Mouse (Mus musculus) forebrain, embryonic 16.5 days (tissue): ENCODE measurements around the gene Eps8l3. TPM values are rescaled to one million over a fixed set of nuclear protein-coding genes. Genes with fewer than 3 reads are reported as not detected.

ENCODE experiments used
- ATAC-seq: fragments of 200-750 bp; cut with Nextera tagmentation; 2 replicates; pipeline ENCODE4 v1.8.0; 2017; ENCODE audit warnings: mild to moderate bottlenecking, moderate library complexity
- H3K27ac ChIP-seq: fragments of 300-500 bp; sonication (generic); 2 replicates; pipeline ENCODE4 v1.5.1; 2014; ENCODE audit warnings: low read length, control low read depth
- H3K27me3 ChIP-seq: fragments of 300-500 bp; sonication (generic); replicated peaks from 2 replicates; pipeline ENCODE4 v1.6.1; 2014; ENCODE audit warnings: low read length; ENCODE audit not compliant: control insufficient read depth, insufficient read depth
- H3K36me3 ChIP-seq: fragments of 300-500 bp; sonication (generic); 2 replicates; pipeline ENCODE4 v1.6.1; 2014; ENCODE audit not compliant: control insufficient read depth, insufficient read depth
- H3K4me1 ChIP-seq: fragments of 300-500 bp; sonication (generic); replicated peaks from 2 replicates; pipeline ENCODE4 v1.6.1; 2014; ENCODE audit warnings: low read length; ENCODE audit not compliant: control insufficient read depth, insufficient read depth
- H3K4me2 ChIP-seq: fragments of 300-500 bp; sonication (generic); 2 replicates; pipeline ENCODE4 v1.6.1; 2014; ENCODE audit warnings: mild to moderate bottlenecking, low read length, control low read depth
- H3K4me3 ChIP-seq: fragments of 300-500 bp; sonication (generic); replicated peaks from 2 replicates; pipeline ENCODE4 v1.5.1; 2014; ENCODE audit warnings: mild to moderate bottlenecking, low read length, control low read depth
- H3K9ac ChIP-seq: fragments of 300-500 bp; sonication (generic); replicated peaks from 2 replicates; pipeline ENCODE4 v1.6.1; 2014; ENCODE audit warnings: low read depth, low read length, control low read depth
- H3K9me3 ChIP-seq: fragments of 300-500 bp; sonication (generic); 2 replicates; pipeline ENCODE4 v1.6.1; 2016; ENCODE audit warnings: low read length; ENCODE audit not compliant: control insufficient read depth
- WGBS: fragments of 180-500 bp; shearing (Covaris S2); extraction: QIAGEN DNeasy Blood & Tissue Kit; methylation state at CpG from one replicate; pipeline ENCODE4 v1.1.7; 2014; 5-methylcytosine and 5-hydroxymethylcytosine counted together
- polyA plus RNA-seq: library from polyadenylated mRNA; unstranded; fragments of >200 nt; fragmentation: Nextera tagmentation; extraction: Ambion mirVana; gene quantifications from 2 replicates; pipeline ENCODE4 v1.2.1, GENCODE M21; 2015

The Eps8l3 gene
- polyA plus RNA-seq, result not detected in 2 replicates

DNA sequence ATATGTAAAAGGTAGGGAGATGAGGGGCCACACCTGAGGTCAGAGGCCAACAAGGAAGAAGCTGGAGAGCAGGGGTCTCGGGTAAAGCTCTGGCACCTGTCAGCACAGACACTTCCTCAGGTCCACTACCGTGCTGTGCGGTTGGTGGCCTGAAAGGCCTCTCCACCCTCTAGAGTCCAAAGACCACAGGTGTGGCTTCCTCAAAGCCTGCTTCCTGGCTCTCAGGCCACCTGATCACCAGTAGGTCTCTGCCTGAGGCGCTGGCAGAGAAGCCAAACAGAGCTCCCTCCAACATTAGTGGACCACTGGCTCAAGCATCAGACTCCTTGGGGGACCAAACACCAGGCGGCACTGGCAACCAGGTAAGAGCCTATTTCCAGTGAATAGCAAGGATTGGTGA is at the start of gene Eps8l3:
Gene Eps8l3, plus strand, starts transcription at position 225 of the 400 bp plus-strand sequence.
- Histone ChIP-seq H3K9me3 (no peaks in the 10 kb centered on the region), H3K4me2 (no peak within 1 kb of the TSS), H3K9ac (no peak within 1 kb of the TSS), H3K4me1 (no peaks in the 10 kb centered on the region), H3K27me3 (no peaks in the 10 kb centered on the region), H3K27ac (no peak within 1 kb of the TSS), H3K4me3 (no peak within 1 kb of the TSS), H3K36me3 (no peaks in the 10 kb centered on the region)
- 82% methylated on average over 5 of the region's 5 CpGs for WGBS
- no peak for ATAC-seq

DNA sequence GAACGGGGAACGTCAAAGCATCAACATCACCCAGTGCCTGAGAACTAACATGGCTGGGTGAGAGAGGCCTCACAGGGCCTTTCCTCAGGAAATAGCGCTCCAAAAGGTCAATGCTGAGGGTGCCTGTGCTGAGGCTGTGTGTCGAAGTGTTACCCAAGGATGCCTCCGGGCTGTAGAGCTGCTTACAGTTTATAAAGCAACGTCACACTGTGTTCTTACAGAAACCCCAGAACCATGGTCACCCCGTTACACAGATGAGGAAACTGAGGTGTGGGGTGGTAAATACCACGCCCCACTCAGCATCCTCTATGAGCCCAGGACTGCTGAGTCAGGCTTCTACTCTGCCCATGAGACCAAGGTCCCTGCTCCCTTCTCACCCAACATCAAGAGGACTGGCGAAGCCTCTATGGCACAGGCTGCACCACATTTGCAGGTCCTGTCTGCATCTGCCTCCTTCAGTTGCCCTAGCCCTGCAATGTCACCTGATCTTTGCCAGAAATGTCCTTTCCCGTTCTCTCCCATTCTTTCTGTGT is 49.1 kb upstream of the Eps8l3 start:
- no peak overlapping the region for H3K27ac ChIP-seq
- no peaks in the 10 kb centered on the region for H3K27me3 ChIP-seq
- no peak for ATAC-seq
- no peak overlapping the region for H3K4me3 ChIP-seq
- peaks cover 4% of the 10 kb centered on the region; the same call in 1 of the 2 replicates for H3K4me1 ChIP-seq
- 91% methylated on average over 10 of the region's 10 CpGs for WGBS
- H3K36me3 ChIP-seq, result no peaks in the 10 kb centered on the region
- no peaks in the 10 kb centered on the region for H3K9me3 ChIP-seq
- H3K9ac ChIP-seq, result no peak overlapping the region
- no peak overlapping the region for H3K4me2 ChIP-seq

DNA sequence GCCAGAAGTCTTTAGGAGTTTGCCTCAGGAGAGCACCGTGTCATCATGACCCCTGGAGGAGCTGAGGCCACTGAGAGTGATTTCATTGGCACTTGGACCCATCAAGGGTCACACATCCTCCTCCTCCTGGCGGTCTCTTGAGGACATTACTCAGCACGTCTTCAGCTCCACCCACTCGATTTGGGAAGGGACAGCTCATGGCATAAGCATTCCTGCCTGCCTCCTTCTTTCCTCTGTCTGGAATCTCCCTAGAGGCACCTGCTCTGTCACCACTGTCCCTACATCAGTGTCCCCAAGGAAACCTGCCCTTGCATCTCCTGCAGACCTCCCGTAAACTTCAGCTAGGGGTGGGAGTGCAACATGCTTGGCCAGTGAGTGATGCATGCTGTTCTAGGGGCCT is 48.5 kb upstream of the Eps8l3 start:
- Histone ChIP-seq H3K4me1 (peaks cover 7% of the 10 kb centered on the region), H3K36me3 (no peaks in the 10 kb centered on the region), H3K9me3 (no peaks in the 10 kb centered on the region), H3K4me3 (no peak overlapping the region), H3K27ac (no peak overlapping the region), H3K4me2 (no peak overlapping the region), H3K27me3 (no peaks in the 10 kb centered on the region), H3K9ac (no peak overlapping the region)
- no peak for ATAC-seq
- 73% methylated on average over 5 of the region's 5 CpGs for WGBS

DNA sequence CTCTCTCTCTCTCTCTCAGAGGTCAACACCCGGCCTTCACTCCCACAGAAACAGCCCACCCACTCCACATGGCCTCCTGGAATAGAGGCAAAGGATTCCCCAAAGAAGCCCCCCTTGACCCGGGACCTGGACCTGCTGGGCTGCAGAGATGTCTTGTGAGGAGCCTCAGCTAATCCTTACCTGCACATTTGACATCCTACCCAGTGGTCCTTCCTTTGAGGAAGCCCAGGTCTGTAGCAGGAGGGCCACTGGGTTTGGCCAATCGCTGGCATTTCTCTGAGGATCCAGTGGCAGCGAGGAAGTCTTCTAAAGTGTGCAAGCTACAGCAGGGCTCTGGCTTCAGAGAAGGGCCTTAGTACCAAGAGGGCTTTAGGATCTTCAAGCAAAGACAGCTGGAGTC is 48.0 kb upstream of the Eps8l3 start:
- Histone ChIP-seq H3K27me3 (no peaks in the 10 kb centered on the region), H3K9ac (no peak overlapping the region), H3K4me3 (no peak overlapping the region), H3K36me3 (no peaks in the 10 kb centered on the region), H3K4me2 (no peak overlapping the region), H3K4me1 (peaks cover 12% of the 10 kb centered on the region), H3K9me3 (no peaks in the 10 kb centered on the region), H3K27ac (no peak overlapping the region)
- 89% methylated on average over 4 of the region's 4 CpGs for WGBS
- ATAC-seq, result no peak

DNA sequence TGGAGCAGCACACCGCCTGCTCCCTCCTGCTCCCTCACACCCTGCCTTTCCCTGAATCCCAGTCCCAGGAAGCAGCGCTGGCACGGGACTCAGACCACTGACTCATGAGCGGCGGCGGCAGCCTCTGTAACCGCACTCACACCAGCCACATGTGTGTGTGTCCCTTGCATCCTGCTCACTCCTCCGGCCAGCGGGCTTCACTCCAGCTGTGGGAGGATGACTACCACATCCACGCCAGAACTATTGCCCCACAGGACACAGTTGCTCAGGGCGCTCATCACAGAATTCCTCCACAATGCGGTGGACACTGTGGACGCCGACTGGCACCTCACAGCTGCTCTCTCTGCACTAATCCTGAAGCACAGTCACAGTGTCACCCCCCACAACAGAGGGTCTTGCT is 47.4 kb upstream of the Eps8l3 start:
- 79% methylated on average over 14 of the region's 14 CpGs for WGBS
- Histone ChIP-seq H3K9ac (no peak overlapping the region), H3K27me3 (no peaks in the 10 kb centered on the region), H3K9me3 (no peaks in the 10 kb centered on the region), H3K4me1 (peaks cover 13% of the 10 kb centered on the region), H3K4me2 (no peak overlapping the region), H3K4me3 (no peak overlapping the region), H3K36me3 (no peaks in the 10 kb centered on the region), H3K27ac (no peak overlapping the region)
- ATAC-seq, result no peak

DNA sequence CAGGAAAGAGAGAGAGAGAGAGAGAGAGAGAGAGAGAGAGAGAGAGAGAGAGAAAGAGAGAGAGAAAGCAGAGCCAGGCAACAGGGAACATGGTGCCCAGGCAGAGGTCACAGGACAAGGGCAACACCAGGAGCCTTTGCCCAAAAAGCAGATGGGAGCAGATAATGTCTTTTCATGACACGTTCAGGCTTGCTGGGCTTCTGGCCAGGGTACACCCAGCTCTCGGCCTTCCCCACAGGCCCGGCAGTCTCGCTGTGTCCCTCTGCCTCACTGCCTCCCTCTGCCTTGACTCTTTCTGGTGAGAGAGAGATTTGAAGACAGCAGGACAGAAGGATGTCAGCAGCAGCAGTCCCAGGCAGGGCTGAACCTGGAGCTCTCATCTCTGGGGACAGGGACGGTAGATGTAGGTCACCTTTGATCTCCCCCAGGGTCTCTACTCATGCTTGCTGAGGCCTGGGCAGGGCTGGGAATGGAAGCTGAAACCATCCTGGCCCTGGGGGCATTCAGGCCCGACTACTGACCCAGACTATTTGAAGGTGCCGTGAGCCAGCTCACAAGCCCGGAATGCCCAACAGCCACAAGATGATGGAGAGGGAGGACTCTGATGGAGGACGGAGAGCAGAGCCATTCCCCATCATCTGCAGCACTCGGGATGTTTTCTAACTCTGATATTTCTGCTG is 45.0 kb upstream of the Eps8l3 start:
- WGBS, result 59% methylated on average over 10 of the region's 10 CpGs
- H3K9me3 ChIP-seq, result no peaks in the 10 kb centered on the region
- no peaks in the 10 kb centered on the region for H3K36me3 ChIP-seq
- peaks cover 13% of the 10 kb centered on the region for H3K4me1 ChIP-seq
- ATAC-seq, result no peak
- H3K27me3 ChIP-seq, result no peaks in the 10 kb centered on the region
- H3K9ac ChIP-seq, result no peak overlapping the region
- H3K27ac ChIP-seq, result no peak overlapping the region
- H3K4me2 ChIP-seq, result no peak overlapping the region
- H3K4me3 ChIP-seq, result no peak overlapping the region

DNA sequence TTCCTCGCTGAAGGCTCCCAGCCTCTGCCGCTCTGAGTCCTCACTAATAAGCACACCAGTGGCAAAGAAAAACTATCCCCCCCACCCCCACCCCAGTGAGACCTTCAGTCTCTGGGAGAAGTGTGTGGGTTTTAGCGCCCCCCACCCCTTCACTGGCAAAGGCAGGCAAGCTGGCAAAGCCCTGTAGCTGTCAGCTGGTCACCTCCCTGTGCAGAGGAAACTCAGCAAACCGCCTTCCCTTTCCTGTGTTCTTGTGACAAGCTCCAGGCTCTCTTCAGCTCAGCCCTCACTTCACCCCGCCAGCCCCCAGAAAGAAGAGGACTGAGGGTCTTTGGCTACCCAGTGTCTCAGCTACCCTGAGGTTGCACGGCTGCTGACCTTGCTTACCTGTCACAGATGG is 44.4 kb upstream of the Eps8l3 start:
- H3K4me1 ChIP-seq, result peaks cover 13% of the 10 kb centered on the region
- H3K4me2 ChIP-seq, result no peak overlapping the region
- no peaks in the 10 kb centered on the region for H3K36me3 ChIP-seq
- no peak overlapping the region for H3K9ac ChIP-seq
- no peaks in the 10 kb centered on the region for H3K9me3 ChIP-seq
- H3K4me3 ChIP-seq, result no peak overlapping the region
- no peak for ATAC-seq
- no peaks in the 10 kb centered on the region for H3K27me3 ChIP-seq
- WGBS, result 46% methylated on average over 6 of the region's 6 CpGs
- H3K27ac ChIP-seq, result no peak overlapping the region

DNA sequence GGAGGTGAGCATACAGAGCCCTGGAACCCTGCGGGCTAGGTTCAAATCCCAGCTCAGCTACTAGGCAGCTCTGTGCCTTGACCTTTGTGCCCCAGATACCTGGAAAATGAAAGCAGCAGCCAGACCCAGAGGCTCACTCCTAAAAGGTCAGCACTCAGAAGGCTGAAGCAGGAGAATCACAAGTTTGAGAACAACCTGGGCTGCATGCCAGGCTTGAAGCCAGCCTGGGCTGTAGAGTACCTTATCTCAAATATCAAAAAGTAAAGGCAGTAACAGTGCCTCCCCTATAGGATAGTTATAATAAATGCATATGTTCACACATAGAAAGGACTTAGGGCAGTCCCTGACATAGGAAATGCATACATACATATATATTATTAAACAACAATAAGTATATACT is 43.7 kb upstream of the Eps8l3 start:
- Histone ChIP-seq H3K27me3 (no peaks in the 10 kb centered on the region), H3K36me3 (no peaks in the 10 kb centered on the region), H3K27ac (no peak overlapping the region), H3K4me1 (peaks cover 13% of the 10 kb centered on the region), H3K4me2 (no peak overlapping the region), H3K9me3 (no peaks in the 10 kb centered on the region), H3K9ac (no peak overlapping the region), H3K4me3 (no peak overlapping the region)
- no peak for ATAC-seq
- 70% methylated on average over 1 of the region's 1 CpGs for WGBS

DNA sequence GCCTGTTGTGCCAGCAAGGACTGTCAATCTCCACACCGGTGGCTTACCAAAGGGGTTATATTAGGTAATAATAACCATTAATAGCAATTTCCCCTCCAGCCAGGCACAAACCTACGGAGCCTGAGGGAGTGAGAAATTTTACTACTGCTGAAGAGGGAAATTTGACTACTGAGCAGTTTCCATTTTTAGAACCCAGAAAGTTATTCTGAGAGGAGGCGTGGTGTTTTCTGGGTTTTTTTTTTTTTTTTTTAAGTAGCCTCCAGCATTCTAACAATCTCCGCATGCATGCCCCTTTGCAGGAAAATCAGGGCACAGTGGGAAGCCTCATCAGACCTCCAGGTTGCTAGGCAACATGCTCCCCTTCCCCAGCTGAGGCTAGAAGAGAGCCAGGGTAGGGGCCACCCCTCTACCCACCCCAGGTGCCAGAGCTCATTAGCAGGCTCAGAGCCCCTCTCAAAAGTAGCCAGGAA is 43.1 kb upstream of the Eps8l3 start:
- Histone ChIP-seq H3K4me2 (no peak overlapping the region), H3K27ac (peak overlapping the region; percentile 3; the same call in 1 of the 2 replicates), H3K36me3 (no peaks in the 10 kb centered on the region), H3K4me1 (peaks cover 13% of the 10 kb centered on the region), H3K27me3 (no peaks in the 10 kb centered on the region), H3K4me3 (no peak overlapping the region), H3K9me3 (no peaks in the 10 kb centered on the region), H3K9ac (no peak overlapping the region)
- peak; percentile 96 for ATAC-seq
- WGBS, result 4% methylated on average over 4 of the region's 4 CpGs
